Mouse (Mus musculus) heart, postnatal 14 days (tissue): ENCODE results near the gene Mlph. TPM values are rescaled to one million over a fixed set of nuclear protein-coding genes. Genes with fewer than 3 reads are reported as not detected.
A peak's percentile ranks its signal among the peaks of the same experiment; 100 is the strongest.

Source experiments
- DNase-seq, 2 experiments: peaks; one replicate each; pipeline ENCODE4 v3.0.0; 2021 to 2022
- intact Hi-C: fragments of 180-260 bp; cut with DNase I; formaldehyde crosslinking; loops from one replicate; pipeline ENCODE4 v1.15.1; 2025
- long read RNA-seq, 2 experiments: library from polyadenylated mRNA; stranded (forward); transcript quantifications; one replicate each; pipeline ENCODE4 v2.0.0; 2021
- total RNA-seq, 2 experiments: library from RNA; stranded (reverse); gene quantifications; 2 replicates each; pipeline ENCODE4 v1.2.3; 2021

The Mlph gene
- total RNA-seq: under 1 TPM; 0.41 to 0.86 TPM
- long read RNA-seq, experiment 1: 0 reads
- long read RNA-seq, experiment 2: 0 reads

GRCm38 (mm10) chr1:90914948-90915569, at the start of gene Mlph:
TSS of gene Mlph (plus strand) at chr1:90915085.
- DNase-seq: peak; percentile 40 to 49
- intact Hi-C loops: no loop called here

- intact Hi-C loops: no loop called here
- DNase-seq: no peak
Measured at GRCm38 (mm10) chr1:90866734-90867133, 48.2 kb upstream of the Mlph start.

- intact Hi-C loops: no loop called here
Measured at GRCm38 (mm10) chr1:90870581-90870980, 44.3 kb upstream of the Mlph start.

DNA sequence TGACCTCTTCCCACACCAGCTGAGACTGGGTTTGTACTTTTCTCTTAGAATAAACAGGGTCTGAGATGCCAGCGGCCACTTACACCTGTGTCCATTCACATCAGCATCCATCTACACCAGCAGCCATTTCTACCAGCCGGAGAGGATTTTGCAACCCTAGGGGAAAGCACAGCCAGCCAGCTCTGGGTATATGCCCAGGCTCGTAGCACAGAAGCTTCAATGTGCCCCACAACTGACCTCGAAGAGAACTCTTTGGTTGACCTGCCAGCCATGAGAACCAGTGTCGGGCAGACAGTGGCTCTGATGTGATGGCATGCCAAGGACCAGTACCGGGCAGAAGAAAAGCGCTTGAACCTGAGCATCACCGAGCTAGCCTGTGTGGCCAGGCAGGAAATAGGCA, 39.5 kb upstream of the Mlph start:
- intact Hi-C loops: no loop called here
- no peak for DNase-seq

More at GRCm38 (mm10) chr1:90870581-90870980, 44.3 kb upstream of the Mlph start:
- DNase-seq: no peak

DNA sequence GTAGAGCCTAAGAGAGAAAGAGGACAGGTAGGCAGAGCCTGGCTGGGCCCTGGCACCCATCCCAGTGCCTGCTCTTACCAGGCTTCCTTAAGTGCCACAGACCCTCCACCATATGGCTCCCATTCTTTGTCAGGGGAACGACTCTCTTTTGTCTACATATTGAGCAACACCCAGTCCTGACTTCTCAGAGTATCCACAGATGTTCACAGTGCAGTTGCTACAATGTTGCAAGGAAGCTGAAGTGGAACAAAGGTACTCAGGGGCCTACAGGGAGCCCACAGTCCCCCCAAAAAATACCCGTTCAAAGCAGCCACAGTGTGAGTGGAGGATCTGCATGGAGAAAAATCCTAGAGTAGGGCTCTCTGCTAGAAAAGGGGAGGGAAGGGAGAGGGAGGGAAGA, 38.9 kb upstream of the Mlph start:
- intact Hi-C loops: no loop called here
- no peak for DNase-seq

GRCm38 (mm10) chr1:90876486-90877270, 38.2 kb upstream of the Mlph start:
- no peak for DNase-seq

DNA sequence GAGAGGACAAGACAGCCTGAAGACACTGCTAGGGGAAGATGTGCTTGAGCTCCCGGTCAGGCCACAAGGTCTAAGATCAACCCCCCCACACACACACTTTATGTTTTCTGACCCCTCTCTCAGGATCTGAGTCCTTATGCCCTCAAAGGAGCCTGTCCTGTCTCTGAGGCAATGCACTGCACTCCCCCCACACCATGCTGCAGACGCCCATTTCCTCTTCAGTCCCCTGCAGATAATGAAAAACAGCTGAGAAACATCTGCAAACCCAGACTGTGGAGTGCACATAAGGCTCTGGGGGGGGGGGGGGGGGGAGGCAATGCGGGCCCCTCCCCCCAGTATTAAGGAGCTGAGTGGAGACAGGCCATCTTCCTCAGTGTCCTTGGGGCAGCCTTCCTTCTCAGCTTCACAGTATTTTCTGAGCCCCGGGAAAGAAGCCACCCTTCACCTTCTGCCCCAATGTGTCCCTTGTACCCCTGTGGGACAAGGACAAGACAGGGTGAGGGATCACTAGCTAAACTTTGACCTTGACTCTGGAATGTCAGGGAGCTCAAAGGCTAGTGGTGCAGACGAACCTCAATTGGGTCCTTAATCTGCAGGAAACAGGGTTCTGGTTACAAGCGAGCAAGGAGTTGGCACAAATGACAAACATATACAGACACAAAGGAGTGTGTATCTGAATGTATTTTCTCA, 29.0 kb upstream of the Mlph start:
- intact Hi-C loops: no loop called here
- DNase-seq: no peak

More at GRCm38 (mm10) chr1:90876486-90877270, 38.2 kb upstream of the Mlph start:
- intact Hi-C loops: no loop called here

- intact Hi-C loops: no loop called here
Measured at GRCm38 (mm10) chr1:90894521-90894920, 20.4 kb upstream of the Mlph start.

GRCm38 (mm10) chr1:90895004-90895403, 19.9 kb upstream of the Mlph start:
- intact Hi-C loops: no loop called here
- peak; percentile 47 to 54 for DNase-seq

More at GRCm38 (mm10) chr1:90894521-90894920, 20.4 kb upstream of the Mlph start:
- no peak for DNase-seq

DNA sequence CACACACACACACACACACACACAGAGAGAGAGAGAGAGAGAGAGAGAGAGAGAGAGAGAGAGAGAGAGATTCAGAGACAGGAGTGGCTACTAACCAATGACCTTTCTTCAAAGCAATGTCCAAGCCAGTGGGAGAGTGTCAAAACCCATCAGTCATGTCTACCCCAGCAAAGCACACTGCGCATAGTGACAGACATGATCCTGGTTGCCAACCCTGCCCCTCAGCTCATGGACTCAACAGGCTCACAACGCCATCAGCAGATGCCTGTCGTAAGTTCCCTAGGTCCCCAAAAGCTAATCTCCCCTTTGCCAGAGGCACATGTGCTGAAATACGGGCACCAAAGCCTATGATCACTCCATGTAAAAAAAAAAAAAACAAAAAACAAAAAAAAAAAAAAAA, 18.6 kb upstream of the Mlph start:
- no peak for DNase-seq
- intact Hi-C loops: no loop called here

DNA sequence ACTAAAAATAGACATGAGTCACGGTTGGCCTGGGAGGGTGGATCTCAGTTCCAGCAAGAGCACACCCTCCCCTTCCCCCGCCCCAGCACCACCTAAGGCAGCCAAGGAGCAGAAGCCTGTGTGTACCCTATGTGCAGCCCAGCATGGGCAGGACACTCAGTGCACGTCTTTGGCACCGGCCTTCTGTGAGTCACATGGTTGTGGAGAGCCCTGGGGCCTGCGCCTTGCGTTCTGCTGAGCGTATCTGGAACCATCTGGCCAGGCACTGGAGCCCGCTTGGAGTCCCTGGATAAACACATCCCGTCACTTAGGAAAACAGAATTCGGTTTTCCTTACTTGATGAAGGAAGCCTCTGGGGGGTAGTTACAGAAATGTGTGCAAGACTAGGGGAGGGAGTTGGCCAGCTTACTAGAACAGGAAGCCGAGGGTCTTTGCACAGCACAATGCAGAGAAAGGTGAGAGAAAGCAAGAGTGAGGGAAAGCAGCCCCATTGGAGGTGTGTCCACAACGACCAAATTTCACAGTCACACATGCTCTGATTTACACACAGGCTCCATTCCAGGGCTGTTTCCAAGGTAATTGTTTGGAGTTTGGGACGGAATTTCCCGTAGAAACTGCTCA, 18.0 kb upstream of the Mlph start:
- peak; percentile 60 to 77 for DNase-seq
- intact Hi-C loops: no loop called here

- intact Hi-C loops: no loop called here
Measured at GRCm38 (mm10) chr1:90898012-90898411, 16.9 kb upstream of the Mlph start.

DNA sequence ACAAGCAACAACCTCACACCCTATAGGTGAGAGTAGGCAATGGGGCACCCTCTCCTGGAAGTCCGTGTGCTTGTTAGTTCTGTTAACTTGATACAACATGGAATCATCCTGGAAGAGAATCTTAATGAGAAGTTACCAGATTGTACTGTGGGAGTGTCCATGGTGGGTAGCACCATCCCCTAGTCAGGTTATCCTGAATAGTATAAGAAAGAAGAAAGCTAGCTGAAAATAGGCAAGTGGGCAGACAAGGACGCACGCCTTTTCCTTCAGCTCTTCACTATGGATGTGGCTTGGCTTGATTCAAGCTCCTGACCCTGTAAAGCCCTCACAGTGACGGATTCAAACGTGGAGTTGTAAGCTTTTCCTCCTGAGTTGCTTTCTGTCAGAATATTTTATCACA, 15.1 kb upstream of the Mlph start:
- intact Hi-C loops: loop anchor here (5.0 kb wide), 1 partner anchor 58 kb away; the partner anchor contains the start of gene Col6a3
- no peak for DNase-seq

More at GRCm38 (mm10) chr1:90898012-90898411, 16.9 kb upstream of the Mlph start:
- no peak for DNase-seq

- no peak for DNase-seq
Measured at GRCm38 (mm10) chr1:90900406-90900805, 14.5 kb upstream of the Mlph start.

DNA sequence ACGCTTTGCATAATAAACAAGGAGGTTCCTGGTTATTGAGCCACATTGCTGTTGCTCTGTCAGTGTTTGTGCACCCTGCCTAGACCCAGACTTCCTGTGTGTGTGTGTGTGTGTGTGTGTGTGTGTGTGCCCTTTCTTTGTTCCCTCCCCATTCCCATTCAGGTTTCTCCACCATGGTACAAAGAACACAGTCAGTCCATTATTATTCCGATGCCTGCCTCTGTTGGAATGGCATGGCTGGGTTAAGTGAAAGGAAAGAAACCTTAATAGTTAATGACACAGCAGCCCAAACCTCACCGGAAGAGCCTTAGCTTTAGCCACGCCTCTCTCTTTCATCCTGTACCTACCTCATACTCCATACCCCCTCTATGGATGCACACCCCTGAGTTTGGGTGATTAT, 13.6 kb upstream of the Mlph start:
- intact Hi-C loops: loop anchor here (5.0 kb wide), 1 partner anchor 59 kb away; the partner anchor contains the start of gene Col6a3

More at GRCm38 (mm10) chr1:90900406-90900805, 14.5 kb upstream of the Mlph start:
- intact Hi-C loops: loop anchor here (5.0 kb wide), 1 partner anchor 58 kb away; the partner anchor contains the start of gene Col6a3

GRCm38 (mm10) chr1:90901681-90902208, 13.1 kb upstream of the Mlph start:
- no peak for DNase-seq
- intact Hi-C loops: loop anchor here (5.0 kb wide), 1 partner anchor 59 kb away; the partner anchor contains the start of gene Col6a3

More for the DNA sequence above, 13.6 kb upstream of the Mlph start:
- DNase-seq: no peak

- intact Hi-C loops: loop anchor here (5.0 kb wide), 1 partner anchor 60 kb away; the partner anchor contains the start of gene Col6a3
- no peak for DNase-seq
Measured at GRCm38 (mm10) chr1:90902751-90903150, 12.1 kb upstream of the Mlph start.

GRCm38 (mm10) chr1:90903211-90903945, 11.5 kb upstream of the Mlph start:
- DNase-seq: no peak
- intact Hi-C loops: loop anchor here (5.0 kb wide), 1 partner anchor 61 kb away; the partner anchor contains the start of gene Col6a3

GRCm38 (mm10) chr1:90903971-90904458, 10.9 kb upstream of the Mlph start:
- peak; percentile 33 to 55 for DNase-seq
- intact Hi-C loops: loop anchor here (5.0 kb wide), 1 partner anchor 62 kb away; the partner anchor contains the start of gene Col6a3
